Mouse (Mus musculus): ENCODE measurements around the gene Efcab11.

DNA sequence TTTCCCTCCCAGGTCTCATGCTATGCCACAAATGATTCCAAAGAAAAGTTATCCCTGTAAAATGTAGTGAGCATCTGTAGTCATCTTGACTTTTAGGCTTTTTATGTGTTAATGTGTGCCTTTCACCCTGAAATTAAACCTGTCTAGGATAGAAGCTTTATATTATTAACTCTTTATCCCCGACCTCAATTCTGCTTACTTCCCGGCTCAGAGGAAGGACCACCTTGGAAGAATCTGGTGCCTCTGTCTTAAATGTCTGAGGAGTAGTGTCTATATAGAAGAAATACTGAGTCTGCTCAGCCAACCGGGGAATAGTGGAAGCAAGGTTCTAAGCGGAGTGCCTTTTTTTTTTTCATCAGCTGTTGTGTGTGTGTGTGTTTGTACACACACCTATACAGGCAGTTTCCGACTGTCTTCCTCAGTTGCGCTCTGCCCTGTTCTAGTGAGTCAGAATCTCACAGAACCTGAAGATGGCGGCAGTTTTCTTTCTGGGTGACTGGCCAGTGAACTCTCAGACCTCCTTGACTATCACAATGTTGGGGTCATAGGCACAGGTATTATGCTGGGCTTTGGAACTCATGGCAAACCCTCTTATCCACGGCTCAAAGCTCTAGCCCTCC, 1.2 kb upstream of the Efcab11 start:
- TF ChIP-seq CTCF (IDR thresholded peaks at IDR 0.05; ENCODE audit: borderline replicate concordance, control insufficient read depth, extremely low read depth, insufficient read depth, low read length, poor library complexity): no peak
- no peak for TF ChIP-seq POLR2A (IDR thresholded peaks at IDR 0.05; ENCODE audit: control insufficient read depth, extremely low read depth, insufficient read depth, low read length, poor library complexity)
